Mouse (Mus musculus): ENCODE measurements at regions not wholly inside any gene's neighbourhood (a gene's known extent, or its start where the extent isn't known, plus 50 kb on each side); places are given as distances from the start of the nearest gene placed in this dataset.

DNA sequence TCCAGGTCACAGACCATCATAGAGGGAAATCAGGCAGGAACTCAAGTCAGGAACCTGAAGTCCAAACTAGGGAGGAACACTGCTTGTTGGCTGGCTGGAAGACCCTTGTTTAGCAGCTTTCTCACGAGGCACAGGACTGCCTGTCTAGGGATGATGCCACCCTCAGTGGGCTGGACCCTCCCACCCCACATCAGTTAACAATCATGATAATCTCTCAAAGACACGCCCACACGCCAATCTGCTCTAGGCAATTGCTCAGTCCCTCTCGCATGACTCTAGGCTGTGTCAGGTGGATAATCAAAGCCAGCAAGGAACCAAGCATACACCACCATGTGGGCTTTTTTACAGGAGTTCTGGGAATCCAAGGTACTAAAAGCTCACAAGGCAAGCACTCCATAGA is 206.6 kb upstream of the Cxcr4 start:
- no peak for DNase-seq (ENCODE audit: low spot score in 2 of 2)
- intact Hi-C loops (cut with DNase I) = no loop called here

DNA sequence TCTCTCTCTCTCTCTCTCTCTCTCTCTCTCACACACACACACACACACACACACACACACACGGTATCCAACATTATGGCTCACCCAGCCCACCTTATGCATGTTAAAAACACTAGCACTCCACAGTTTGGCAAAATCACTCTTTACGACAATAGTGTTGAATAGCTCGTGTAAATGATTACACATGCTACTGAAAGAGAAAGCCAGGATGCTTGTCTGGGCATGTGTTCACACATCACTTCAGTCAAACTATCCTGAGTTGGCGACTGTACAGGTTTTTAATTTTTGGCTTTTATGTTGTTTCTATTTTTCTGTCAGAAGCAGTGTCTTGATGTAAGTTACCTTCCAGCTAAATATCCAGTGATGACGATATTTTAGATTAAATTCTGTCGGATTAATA is 203.6 kb upstream of the Cxcr4 start:
- intact Hi-C loops (cut with DNase I) = no loop called here
- no peak for DNase-seq (ENCODE audit: low spot score in 2 of 2)

DNA sequence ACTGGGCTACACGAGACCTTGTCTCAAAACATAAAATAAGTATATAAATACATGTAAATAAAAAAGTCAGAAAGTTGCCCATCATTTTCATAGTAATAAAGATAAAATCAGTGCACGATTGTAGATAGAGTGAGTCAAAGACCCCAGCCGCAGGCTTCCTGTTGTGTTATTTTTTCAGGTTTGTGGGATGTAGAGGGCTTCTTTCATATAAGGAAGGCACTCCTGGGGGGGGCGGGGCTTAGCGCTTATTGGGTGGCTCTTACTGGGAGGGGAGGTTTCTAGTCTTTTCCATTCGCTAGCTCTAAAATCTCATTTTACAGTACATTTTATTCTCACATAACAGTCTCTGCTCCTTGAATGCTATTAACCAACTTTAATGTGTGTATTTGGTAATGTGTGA is 198.8 kb upstream of the Cxcr4 start:
- intact Hi-C loops (cut with DNase I) = no loop called here
- DNase-seq (ENCODE audit: low spot score in 2 of 2) = no peak

DNA sequence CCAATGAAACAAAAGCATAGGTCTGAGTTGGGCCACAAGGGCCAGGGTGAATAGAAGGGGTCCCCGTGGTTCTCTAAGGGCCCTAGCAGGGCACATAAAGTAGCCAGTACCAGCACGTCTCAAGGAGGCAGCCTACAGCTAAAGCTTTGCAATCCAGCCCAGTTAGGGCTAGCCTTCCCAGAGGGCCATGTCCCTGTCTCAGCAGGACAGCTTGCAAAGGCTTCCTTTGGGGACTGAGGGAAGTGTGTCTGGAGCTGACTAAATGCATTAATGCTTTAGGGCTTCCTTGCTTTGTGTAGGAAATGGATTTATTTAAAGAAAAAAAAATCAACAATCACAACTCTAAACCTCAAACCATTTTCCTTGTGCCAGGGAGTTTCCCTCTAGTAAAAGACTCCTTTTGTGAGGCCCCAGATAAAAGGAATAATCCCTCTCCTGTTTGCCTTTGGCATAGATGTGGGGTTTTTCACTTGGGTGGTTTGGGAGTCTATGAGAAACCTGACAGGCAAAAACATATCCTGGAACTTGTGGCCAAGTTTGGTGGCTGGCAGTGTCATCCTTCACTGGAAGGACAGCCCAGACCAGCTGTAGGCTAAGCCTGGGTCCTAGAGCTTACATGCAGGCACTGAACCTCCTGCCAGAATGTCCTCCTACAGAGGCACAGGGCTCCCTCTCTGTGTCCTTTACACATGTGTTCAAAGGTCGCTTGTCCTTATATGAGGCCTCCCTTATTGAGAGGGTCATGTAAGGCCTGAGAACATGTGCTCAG is 197.7 kb upstream of the Cxcr4 start:
- DNase-seq (ENCODE audit: low spot score in 2 of 2) = no peak

DNA sequence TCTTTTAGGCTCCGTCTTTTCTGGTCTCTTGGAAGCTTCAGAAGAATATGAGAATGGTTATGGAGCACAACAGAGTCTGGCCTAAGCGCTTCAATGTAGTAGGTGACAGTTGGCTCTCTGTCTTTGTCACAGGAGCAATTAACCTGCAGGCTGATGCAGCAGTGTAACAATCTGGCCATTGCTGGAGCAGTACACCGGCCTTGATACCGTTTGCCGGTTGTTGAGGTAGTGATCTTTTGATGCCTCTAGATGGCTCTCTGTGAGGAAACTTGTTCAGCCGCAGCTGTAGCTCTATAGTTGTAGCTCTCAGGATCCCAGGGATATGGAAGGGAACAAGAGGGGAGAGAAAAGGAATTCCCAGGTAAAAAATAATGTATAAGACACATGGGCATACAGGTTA is 196.1 kb upstream of the Cxcr4 start:
- DNase-seq (ENCODE audit: low spot score in 2 of 2) = no peak
- intact Hi-C loops (cut with DNase I) = no loop called here

More for the DNA sequence above, 197.7 kb upstream of the Cxcr4 start:
- intact Hi-C loops (cut with DNase I) = no loop called here

DNA sequence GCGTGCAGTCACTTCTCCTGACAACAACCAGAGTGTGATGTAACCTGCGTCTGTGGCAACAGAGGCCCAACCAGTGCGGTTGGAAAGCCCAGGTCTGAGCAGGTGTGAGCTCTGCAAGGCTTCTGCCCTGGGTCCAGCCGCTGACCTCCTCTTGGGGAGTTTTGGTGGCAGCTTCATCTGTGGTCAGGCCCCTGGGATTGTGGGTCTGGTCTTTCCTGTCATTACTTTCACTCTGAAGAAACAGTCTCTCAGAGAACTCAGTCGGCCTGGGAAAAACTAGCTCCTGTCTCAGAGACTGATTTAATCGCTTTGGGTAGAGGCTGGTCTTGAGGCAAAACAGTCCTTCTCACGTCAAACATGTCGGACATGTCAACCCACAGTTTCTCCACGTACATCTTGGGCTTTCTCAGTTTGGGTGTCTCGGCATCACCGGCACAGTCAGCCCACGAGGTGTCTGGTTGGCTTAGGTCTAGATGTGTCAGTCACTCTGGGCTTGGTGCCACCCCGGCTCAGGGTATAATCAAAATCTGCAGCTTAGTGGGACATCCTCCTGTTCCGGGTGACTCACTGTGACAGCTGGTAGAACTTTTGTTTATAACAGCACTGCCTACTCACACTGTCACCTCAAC is 195.0 kb upstream of the Cxcr4 start:
- intact Hi-C loops (cut with DNase I) = no loop called here
- DNase-seq (ENCODE audit: low spot score in 2 of 2) = peak; percentile 82 to 87

DNA sequence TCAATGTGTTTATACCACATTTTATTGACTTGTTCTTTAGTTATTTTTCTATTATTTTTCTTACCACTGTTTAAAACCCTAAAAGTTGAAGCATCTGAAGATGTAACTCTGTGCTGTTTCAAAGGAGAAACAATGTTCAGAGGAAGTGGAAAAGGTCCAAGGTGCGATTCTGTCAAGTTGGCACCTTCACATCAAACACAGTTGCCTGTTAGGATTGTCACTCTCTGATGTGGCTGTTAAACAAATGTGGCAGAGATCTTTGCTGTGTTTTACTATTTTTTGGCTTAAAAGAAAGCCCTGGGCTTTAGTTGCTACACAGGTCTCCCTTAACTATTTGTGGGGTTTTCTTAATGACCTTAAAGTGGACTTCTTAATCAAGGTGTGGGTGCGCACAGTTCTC is 190.2 kb upstream of the Cxcr4 start:
- intact Hi-C loops (cut with DNase I) = no loop called here
- no peak for DNase-seq (ENCODE audit: low spot score in 2 of 2)

DNA sequence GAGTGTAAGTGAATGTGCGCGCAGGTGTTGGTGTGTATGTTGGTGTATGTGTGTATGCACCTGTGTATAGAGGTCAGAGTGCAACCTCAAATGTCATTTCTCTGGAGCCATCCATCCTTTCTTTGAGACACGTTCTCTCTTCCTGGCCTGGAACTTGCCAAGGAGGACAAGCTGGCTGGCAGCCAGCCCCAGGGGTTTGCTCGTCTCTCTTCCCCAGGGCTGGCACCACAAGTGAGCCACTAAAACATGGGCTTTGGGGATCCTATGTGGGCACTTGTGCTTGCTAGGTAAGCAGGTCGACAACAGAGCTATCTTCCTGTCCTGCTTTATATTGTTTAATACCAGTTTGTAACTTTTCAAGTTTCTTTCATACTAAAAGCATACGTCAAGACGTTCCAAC is 189.8 kb upstream of the Cxcr4 start:
- DNase-seq (ENCODE audit: low spot score in 2 of 2) = no peak
- intact Hi-C loops (cut with DNase I) = no loop called here

DNA sequence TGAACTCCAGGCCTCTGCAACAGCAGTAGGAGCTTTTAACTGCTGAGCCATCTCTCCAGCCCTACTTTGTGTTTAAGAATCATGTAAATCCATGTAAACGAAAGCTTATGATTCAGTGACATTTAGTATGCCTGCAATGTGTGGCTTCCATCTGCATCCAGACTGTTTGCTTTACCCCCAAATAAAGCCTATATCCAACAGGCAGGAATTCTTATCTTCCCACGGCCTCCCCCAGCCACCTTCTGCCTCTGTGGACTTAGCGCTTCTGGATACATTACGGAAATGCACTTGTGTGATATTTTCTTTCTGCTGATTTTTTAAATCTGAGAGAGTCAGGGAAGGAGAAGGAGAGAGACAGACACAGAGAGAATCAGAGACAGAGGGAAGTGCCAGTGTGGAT is 189.2 kb upstream of the Cxcr4 start:
- intact Hi-C loops (cut with DNase I) = no loop called here
- DNase-seq (ENCODE audit: low spot score in 2 of 2) = peak; percentile 11 to 23

DNA sequence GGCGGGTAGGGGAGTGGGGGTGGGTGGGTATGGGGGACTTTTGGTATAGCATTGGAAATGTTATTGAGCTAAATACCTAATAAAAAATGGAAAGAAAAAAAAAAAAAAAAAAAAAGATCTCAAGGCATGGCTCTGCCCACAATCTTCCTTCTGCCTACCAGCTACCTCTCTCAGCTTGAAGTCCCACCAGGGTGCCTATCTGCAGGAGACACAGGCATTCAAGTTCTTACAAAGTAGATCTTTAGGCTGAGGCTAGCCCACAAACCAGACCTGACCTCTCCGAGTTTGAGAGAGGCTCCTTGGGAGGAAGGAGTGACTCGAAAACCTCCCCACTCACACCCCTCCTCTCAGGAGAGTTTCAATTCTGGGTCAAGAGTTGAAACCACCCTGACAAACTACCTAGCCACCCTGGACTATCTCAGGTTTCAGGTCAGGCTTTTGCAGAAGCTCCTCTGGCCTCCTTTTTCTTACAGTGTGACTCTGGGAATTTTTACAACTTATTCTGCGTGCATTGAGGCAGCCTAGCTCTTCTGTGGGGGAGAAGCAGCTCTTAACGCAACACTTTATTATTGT is 187.6 kb upstream of the Cxcr4 start:
- no peak for DNase-seq (ENCODE audit: low spot score in 2 of 2)
- intact Hi-C loops (cut with DNase I) = no loop called here

DNA sequence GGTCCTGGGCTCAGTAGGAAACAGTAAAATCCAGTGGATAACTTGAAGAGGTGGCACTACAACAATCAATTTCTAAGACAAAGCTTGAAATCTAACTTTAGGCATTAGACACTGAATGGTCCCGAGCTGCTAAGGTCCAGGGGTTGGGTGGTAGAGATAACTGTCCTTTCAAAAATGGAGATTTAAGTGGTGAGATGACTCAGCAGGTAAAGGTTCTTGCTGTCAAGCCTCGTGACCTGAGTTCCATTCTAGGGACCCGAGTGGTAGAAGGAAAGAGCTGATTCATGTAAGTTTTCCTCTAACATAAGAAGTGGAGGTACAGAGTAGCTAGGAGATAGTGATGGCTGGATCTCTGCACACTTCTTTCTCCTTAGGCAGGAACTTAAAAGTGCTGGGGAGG is 180.3 kb upstream of the Cxcr4 start:
- DNase-seq (ENCODE audit: low spot score in 2 of 2) = no peak
- intact Hi-C loops (cut with DNase I) = no loop called here

DNA sequence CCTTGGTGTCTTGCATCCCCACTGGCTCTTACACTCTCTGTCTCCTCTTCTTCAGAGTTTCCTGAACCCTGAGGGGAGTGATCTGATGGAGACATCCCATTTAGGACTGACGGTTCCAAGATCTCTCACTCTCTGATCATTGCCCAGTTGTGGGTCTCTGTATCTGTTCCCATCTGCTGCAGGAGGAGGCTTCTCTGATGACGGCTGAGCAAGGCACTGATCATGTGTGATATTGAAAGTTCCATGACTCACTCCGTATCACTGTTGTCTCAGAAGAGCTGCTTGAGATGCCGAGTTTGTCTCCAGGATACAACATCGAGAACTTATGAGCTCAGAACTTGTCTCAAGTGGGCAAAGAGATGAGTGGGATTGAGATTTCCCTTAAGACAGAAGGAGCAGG is 178.7 kb upstream of the Cxcr4 start:
- DNase-seq (ENCODE audit: low spot score in 2 of 2) = no peak
- intact Hi-C loops (cut with DNase I) = no loop called here

DNA sequence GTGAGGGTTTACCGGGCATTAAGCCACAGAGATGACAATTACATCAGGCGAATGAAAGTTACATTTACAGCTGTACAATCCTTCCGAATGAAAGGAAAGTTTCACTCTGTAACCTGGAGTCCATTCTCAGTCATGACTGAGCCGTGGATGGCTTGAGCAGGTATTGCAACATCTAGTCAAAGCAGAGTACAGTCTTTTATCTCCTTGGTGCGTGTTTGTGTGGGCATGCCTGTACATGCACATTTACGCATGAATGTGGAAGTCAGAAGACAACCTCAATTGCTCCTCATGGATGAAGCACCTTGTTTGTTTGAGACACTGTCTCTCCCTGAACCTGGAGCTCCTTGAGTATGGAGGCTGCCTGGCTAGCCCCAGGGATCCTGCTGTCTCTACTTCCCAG is 175.9 kb upstream of the Cxcr4 start:
- no peak for DNase-seq (ENCODE audit: low spot score in 2 of 2)
- intact Hi-C loops (cut with DNase I) = no loop called here

DNA sequence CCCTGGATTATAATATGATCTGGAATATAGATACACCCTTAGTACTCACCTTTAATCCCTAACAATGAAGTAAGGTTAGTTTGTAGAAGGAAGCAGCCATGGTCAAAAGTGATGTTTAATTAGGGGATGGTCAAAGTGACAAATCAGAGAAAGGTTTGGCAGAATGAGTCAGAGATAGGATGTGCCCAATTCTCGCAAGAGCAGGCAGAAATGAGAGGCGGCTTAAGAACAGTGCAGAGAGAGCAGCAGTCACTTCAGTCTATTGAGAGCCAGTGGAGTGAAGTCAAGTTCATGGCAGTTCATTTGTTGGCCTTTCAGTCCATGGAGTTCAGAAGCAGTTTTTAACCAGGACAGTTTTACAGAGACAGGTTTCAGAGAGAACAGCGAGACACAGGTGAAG is 175.3 kb upstream of the Cxcr4 start:
- no peak for DNase-seq (ENCODE audit: low spot score in 2 of 2)
- intact Hi-C loops (cut with DNase I) = no loop called here

DNA sequence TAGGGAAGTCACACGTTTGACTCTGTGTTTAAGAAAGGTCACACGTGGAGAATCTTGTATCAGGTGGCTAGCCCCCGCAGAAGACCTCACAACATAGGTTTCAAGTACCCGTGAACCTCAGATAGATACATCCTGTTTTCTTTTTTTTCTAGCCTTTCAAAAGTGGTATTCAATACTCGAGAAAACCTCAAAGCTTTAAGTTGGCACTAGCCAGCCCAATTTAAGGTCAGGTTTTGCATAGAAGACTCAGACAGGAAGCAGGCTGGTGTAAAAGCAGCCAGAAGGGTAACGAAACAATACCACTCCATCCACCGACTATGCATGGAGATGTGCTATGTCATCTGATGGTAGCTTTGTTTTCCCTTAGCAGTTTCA is 174.8 kb upstream of the Cxcr4 start:
- intact Hi-C loops (cut with DNase I) = no loop called here
- no peak for DNase-seq (ENCODE audit: low spot score in 2 of 2)

DNA sequence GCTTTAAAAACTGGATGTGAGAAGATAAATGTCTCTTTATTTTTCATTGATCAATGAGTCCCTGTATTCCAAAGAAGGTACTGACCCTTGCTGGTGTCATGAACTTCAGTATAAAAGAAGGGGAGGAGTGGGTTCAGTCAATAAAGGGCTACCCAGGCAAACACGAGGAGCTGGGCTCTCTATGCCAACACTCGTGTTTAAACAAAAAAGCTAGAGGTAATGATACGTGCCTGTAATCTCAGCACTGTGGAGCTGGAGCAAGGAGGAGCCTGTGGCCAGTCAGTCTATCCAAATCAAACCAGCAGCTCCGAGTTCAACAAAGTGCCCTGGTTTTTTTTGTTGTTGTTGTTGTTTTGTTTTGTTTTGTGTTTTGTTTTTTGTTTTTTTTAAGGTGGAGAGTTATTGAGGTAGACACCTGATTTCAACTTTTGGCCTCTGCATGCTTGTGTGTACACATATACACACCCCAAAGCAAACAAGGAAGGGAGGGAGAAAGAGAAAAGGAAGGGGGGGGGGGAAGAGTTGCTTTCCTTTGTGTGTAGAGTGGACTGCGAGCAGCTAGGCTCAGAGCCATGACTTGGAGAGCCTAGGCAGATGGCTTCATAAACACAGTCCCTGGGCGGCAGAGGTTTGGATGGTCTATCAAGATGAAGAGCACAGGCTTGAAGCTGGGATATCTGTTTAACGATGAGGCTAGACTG is 174.2 kb upstream of the Cxcr4 start:
- no peak for DNase-seq (ENCODE audit: low spot score in 2 of 2)
- intact Hi-C loops (cut with DNase I) = no loop called here

DNA sequence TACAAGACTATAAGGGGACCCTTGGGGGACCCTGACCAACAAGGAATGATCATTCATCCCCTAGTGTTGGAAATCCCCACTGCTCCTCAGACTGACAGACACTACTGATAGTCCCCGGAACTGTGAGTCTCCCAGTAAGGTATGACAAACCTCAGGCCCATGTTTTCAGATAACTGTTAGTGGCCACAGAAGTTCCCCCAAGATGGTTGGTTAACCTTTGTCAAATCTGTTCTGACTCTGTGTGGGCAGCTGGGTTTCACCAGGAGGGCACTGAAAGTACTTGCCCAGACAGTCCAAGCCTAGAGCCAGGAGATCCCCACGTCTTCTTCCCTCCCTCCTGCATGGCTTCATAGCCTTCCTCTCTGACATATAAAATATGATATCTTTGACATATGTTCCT is 173.5 kb upstream of the Cxcr4 start:
- DNase-seq (ENCODE audit: low spot score in 2 of 2) = no peak
- intact Hi-C loops (cut with DNase I) = no loop called here

DNA sequence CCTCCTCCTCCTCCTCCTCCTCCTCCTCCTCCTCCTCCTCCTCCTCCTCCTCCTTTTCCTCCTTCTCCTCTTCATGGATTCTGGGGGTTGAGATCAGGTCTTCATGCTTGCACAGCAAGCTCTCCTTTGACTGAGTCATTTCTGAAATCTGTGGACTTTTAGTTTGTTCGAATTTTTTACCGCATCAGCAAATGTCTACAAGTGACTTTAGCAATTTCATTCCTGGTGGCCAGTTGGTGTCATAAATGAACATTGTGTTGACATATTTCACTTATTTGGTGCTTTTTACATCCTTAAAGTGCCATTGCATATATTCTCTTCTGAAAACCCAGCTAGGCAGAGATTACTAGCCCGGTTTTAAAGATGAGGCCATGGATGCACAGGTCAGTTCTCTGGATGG is 173.0 kb upstream of the Cxcr4 start:
- intact Hi-C loops (cut with DNase I) = no loop called here
- DNase-seq (ENCODE audit: low spot score in 2 of 2) = no peak

DNA sequence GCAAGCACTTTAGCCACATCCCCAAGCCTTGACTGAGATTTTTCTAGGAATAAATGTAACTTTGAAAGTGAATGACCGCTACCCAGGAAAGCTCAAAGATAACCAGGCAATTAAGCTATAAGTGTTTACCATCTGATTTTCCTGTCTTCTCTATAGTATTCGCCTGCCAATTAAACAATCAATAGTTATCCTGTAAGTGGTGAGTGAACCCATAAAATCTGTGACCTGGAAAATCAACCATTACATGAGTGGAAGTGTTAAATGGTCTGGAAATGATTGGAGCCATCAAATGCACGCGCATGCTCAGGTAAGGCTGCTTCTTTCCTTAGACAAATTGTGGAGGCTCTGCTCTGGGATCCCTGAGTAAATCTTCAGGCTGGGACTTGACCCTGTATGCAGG is 170.8 kb upstream of the Cxcr4 start:
- intact Hi-C loops (cut with DNase I) = no loop called here
- DNase-seq (ENCODE audit: low spot score in 2 of 2) = no peak

DNA sequence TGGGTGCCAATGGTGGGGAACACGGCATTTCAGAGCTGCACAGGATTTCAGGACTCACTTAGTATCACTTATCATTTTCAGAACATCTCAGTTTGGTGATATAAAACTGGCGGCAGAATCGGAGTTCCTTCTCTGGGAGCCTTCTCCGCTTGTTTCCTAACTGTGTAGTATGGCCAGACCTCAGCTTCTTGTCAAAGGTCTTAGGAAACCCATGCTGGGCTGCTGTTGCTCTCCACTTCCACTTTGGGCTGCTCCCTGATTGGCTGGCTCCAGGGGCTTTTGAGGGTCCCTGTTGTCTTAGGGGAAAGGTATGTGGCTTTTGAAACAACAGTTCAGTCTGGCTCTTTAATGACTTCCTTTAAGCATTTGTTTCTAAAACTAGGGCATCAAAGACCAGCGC is 170.0 kb upstream of the Cxcr4 start:
- DNase-seq (ENCODE audit: low spot score in 2 of 2) = no peak
- intact Hi-C loops (cut with DNase I) = no loop called here
